Mouse (Mus musculus) intestine, embryonic 15.5 days (tissue): Measurements from ENCODE around the gene Cdc42bpa. TPM values are rescaled to one million over a fixed set of nuclear protein-coding genes. Genes with fewer than 3 reads are reported as not detected.
A peak's percentile ranks its signal among the peaks of the same experiment; 100 is the strongest.

Experiments used
- ATAC-seq: fragments of 200-750 bp; cut with Nextera tagmentation; 2 replicates; pipeline ENCODE4 v1.8.0; 2017; ENCODE audit warnings: moderate TSS enrichment, moderate library complexity
- H3K27ac ChIP-seq: fragments of 300-500 bp; sonication (generic); 2 replicates; pipeline ENCODE4 v1.5.1; 2015; ENCODE audit warnings: mild to moderate bottlenecking, inconsistent platforms
- H3K27me3 ChIP-seq: fragments of 300-500 bp; sonication (generic); replicated peaks from 2 replicates; pipeline ENCODE4 v1.6.1; 2015; ENCODE audit warnings: inconsistent platforms
- H3K36me3 ChIP-seq: fragments of 300-500 bp; sonication (generic); 2 replicates; pipeline ENCODE4 v1.6.1; 2015; ENCODE audit warnings: inconsistent platforms
- H3K4me1 ChIP-seq: fragments of 300-500 bp; sonication (generic); replicated peaks from 2 replicates; pipeline ENCODE4 v1.6.1; 2015; ENCODE audit warnings: inconsistent platforms
- H3K4me2 ChIP-seq: fragments of 300-500 bp; sonication (generic); replicated peaks from 2 replicates; pipeline ENCODE4 v1.6.1; 2015; ENCODE audit warnings: mild to moderate bottlenecking, inconsistent platforms
- H3K4me3 ChIP-seq: fragments of 300-500 bp; sonication (generic); replicated peaks from 2 replicates; pipeline ENCODE4 v1.5.1; 2015; ENCODE audit warnings: inconsistent platforms
- H3K9ac ChIP-seq: fragments of 300-500 bp; sonication (generic); 2 replicates; pipeline ENCODE4 v1.6.1; 2015; ENCODE audit warnings: inconsistent platforms
- H3K9me3 ChIP-seq: fragments of 300-500 bp; sonication (generic); 2 replicates; pipeline ENCODE4 v1.6.1; 2016; ENCODE audit warnings: inconsistent platforms
- WGBS: fragments of 180-500 bp; shearing (Covaris S2); methylation state at CpG from one replicate; pipeline ENCODE4 v1.1.7; 2015; 5-methylcytosine and 5-hydroxymethylcytosine counted together
- polyA plus RNA-seq: library from polyadenylated mRNA; unstranded; fragments of >200 nt; fragmentation: Nextera tagmentation; extraction: Ambion mirVana; gene quantifications from 2 replicates; pipeline ENCODE4 v1.2.1, GENCODE M21; 2015

Cdc42bpa gene
- polyA plus RNA-seq, 1 experiment from 2014 or later, result 12.4 TPM

DNA sequence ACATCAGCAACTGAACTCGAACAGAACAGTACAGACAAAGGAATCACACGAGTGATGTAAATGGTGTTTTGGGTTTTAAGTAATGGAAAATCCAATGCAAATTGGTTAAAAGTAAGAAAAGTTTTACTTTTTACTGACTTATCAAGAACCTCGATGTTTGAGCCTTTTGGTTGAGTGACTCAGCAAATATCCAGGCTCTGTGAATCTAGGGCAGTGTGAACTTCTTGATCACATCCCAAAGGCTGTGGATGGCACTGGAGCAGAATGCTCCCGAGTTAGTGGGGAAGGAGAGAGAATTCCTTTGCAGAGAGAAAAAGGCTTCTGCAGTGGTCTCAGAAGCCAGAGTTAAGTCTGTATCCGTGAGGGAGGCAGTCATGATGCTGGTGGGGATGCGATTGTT is 14.7 kb downstream of the Cdc42bpa start:
- ATAC-seq, result no peak
- no peaks in the 10 kb centered on the region for H3K4me1 ChIP-seq
- H3K36me3 ChIP-seq, result no peaks in the 10 kb centered on the region
- no peak overlapping the region for H3K4me2 ChIP-seq
- no peaks in the 10 kb centered on the region for H3K9me3 ChIP-seq
- H3K27ac ChIP-seq, result no peak overlapping the region
- H3K4me3 ChIP-seq, result no peak overlapping the region
- H3K27me3 ChIP-seq, result no peaks in the 10 kb centered on the region
- H3K9ac ChIP-seq, result no peak overlapping the region
- 80% methylated on average over 6 of the region's 6 CpGs for WGBS

DNA sequence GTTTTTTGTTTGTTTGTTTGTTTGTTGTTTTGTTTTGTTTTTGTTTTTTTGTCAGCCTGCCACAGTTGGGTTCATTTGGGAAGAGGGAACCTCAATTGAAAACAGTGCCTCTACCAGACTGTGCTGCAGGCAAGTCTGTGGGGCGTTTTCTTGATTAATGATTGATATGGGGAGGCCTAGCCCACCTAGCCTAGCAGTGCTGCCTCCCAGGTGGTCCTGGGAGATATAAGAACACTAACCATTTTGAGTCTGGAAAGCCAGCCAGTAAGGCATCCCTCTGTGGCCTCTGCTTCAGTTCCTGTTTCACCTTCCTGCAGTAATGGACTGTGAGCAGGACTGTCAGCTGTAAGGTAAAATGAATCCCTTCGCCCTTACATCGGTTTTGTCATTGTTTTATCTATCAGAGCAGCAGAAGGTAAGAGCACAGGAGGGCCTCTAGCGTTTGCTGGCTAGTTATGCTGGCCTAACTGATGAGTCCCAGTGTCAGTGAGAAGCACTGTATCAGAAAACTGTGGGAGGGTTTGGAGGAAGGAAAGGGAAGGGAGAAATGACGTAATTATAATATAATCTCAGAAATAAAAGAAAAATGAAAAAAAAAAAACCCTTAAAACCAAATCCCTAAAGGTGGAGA is 15.5 kb downstream of the Cdc42bpa start:
- no peak overlapping the region for H3K4me3 ChIP-seq
- no peaks in the 10 kb centered on the region for H3K9me3 ChIP-seq
- no peaks in the 10 kb centered on the region for H3K36me3 ChIP-seq
- no peak overlapping the region for H3K4me2 ChIP-seq
- no peak for ATAC-seq
- H3K27me3 ChIP-seq, result no peaks in the 10 kb centered on the region
- H3K4me1 ChIP-seq, result no peaks in the 10 kb centered on the region
- H3K27ac ChIP-seq, result no peak overlapping the region
- 59% methylated on average over 5 of the region's 5 CpGs for WGBS
- no peak overlapping the region for H3K9ac ChIP-seq

DNA sequence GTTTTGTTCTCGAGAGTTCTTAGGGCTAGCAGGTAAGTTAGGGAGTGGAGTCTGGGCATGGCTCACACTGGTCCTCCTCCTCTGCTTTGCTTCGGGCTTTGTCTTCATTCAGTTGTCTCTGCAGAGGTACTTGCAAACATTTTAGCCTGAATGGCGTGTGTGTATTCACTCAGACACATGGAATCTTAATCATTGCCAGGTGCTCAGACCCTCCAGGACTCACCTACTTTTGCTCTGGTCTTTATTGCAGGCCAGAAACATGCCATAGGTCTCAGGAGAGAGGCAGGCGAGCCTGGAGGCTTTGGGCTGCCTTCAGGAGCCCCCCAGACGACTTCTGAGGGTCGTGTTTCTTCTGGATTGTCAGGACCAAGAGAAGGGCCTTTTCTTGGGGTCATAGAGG is 17.2 kb downstream of the Cdc42bpa start:
- no peak overlapping the region for H3K9ac ChIP-seq
- no peak for ATAC-seq
- no peak overlapping the region for H3K4me3 ChIP-seq
- no peaks in the 10 kb centered on the region for H3K27me3 ChIP-seq
- no peak overlapping the region for H3K4me2 ChIP-seq
- no peak overlapping the region for H3K27ac ChIP-seq
- no peaks in the 10 kb centered on the region for H3K36me3 ChIP-seq
- 71% methylated on average over 6 of the region's 6 CpGs for WGBS
- H3K4me1 ChIP-seq, result no peaks in the 10 kb centered on the region
- H3K9me3 ChIP-seq, result no peaks in the 10 kb centered on the region

DNA sequence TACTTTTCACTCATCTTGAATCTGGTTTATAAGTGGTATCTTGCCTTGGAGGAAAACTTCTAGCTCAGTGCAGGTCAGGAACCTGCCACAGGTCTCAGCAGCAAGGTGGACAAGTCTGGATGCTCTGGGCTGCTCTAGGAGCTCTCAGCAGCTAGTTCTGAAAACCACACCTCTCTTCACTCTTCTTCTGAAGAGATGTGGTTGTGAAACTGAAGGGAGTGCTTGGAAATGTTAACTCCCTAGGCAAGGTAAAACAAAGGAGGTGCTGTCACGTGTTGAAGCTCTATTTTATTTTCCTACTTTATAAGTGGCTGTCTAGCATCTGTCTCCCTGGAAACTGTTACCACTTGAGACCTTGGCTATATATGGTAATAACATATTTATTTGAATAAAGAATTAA is 18.5 kb downstream of the Cdc42bpa start:
- no peaks in the 10 kb centered on the region for H3K36me3 ChIP-seq
- ATAC-seq, result no peak
- H3K9ac ChIP-seq, result no peak overlapping the region
- WGBS, result 51% methylated on average over 1 of the region's 1 CpGs
- H3K4me1 ChIP-seq, result no peaks in the 10 kb centered on the region
- no peak overlapping the region for H3K4me2 ChIP-seq
- H3K27me3 ChIP-seq, result no peaks in the 10 kb centered on the region
- H3K4me3 ChIP-seq, result no peak overlapping the region
- no peak overlapping the region for H3K27ac ChIP-seq
- no peaks in the 10 kb centered on the region for H3K9me3 ChIP-seq

DNA sequence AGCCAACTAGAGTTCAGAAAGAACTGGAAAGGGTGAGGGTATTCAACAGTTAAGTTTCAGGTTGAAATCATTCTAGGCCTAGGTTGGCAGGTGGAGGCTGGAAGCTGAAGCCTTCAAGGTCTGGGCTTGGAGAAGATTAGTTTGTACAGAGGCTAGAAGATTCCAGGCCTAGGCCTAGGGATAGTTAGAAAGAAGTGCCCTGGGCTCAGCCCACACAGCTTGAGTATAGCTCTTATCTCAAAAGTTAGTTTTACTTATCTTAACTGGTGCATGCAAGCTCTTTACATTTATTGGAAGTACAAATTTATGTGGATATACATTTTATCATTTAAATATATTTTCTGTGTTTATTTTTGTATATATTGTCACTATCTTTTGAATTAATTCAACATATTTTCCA is 21.4 kb downstream of the Cdc42bpa start:
- no peak overlapping the region for H3K9ac ChIP-seq
- no peaks in the 10 kb centered on the region for H3K27me3 ChIP-seq
- H3K9me3 ChIP-seq, result no peaks in the 10 kb centered on the region
- H3K4me3 ChIP-seq, result no peak overlapping the region
- no peak overlapping the region for H3K4me2 ChIP-seq
- no peaks in the 10 kb centered on the region for H3K36me3 ChIP-seq
- no peaks in the 10 kb centered on the region for H3K4me1 ChIP-seq
- H3K27ac ChIP-seq, result no peak overlapping the region
- ATAC-seq, result no peak

DNA sequence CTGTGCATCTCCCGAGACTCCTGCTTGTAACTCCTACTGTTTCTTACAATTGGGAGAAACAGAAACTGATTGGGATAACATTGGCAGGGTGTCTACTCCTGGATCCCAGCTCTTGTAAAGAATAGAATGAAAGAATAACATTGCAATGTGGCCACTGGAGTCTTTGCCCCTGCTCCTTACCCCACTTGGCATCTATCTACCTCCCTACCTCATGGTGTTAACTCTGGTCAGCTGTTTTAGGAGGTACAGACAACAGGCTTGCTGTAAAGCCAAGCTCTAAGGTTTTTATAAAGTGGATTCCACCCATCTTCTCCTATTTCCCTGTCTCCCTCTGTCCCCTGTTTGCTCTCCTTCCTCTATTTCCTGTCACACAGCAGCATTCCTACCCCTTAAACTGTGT is 21.9 kb downstream of the Cdc42bpa start:
- Histone ChIP-seq H3K27ac (no peak overlapping the region), H3K9ac (no peak overlapping the region), H3K4me3 (no peak overlapping the region), H3K27me3 (no peaks in the 10 kb centered on the region), H3K4me2 (no peak overlapping the region), H3K9me3 (no peaks in the 10 kb centered on the region), H3K36me3 (no peaks in the 10 kb centered on the region), H3K4me1 (no peaks in the 10 kb centered on the region)
- ATAC-seq, result no peak
- WGBS, result 79% methylated on average over 1 of the region's 1 CpGs

DNA sequence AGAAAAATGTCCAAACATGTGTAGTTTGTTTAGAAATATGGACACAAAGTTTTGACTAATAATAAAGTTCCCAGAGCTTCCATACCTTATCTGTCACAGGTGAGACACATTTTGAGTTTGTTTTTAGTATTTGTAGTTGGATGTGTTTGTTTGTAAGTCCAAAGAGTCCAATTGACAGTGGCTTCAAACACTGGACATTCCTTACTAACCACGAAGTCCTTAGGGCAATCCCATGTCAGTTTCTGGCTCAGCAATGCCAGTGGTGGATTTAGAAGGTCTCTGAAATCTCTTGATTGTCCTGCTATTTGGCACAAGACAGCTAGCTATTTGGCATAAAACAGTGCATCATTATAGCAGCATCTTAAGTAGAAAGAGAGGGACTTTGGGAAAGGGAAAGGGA is 22.7 kb downstream of the Cdc42bpa start:
- Histone ChIP-seq H3K27ac (no peak overlapping the region), H3K4me2 (no peak overlapping the region), H3K4me1 (no peaks in the 10 kb centered on the region), H3K4me3 (no peak overlapping the region), H3K27me3 (no peaks in the 10 kb centered on the region), H3K36me3 (no peaks in the 10 kb centered on the region), H3K9me3 (no peaks in the 10 kb centered on the region), H3K9ac (no peak overlapping the region)
- no peak for ATAC-seq
- WGBS, result 89% methylated on average over 1 of the region's 1 CpGs

DNA sequence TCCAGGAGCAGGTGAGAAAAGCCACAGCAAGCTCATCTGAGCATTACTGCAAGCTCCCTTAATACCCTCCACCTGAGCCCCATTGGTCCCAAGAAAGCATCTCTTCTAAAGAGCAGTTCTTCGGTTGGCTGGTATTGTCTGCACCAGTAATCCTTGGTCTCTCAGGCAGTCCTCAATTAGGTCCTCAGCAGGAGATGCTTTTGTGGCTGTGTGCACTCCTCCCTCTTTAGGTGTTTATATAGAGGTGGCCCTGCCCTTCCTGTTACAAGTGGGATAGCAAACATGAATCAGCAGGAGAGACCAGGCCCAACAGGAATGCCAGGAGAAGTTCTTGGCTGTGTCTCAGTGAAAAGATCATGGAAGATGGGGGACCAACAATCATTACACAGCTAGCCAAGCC is 23.9 kb downstream of the Cdc42bpa start:
- no peak overlapping the region for H3K4me2 ChIP-seq
- H3K9ac ChIP-seq, result no peak overlapping the region
- WGBS, result 88% methylated on average over 1 of the region's 1 CpGs
- H3K4me1 ChIP-seq, result no peaks in the 10 kb centered on the region
- no peaks in the 10 kb centered on the region for H3K9me3 ChIP-seq
- no peaks in the 10 kb centered on the region for H3K36me3 ChIP-seq
- H3K4me3 ChIP-seq, result no peak overlapping the region
- ATAC-seq, result no peak
- H3K27me3 ChIP-seq, result no peaks in the 10 kb centered on the region
- no peak overlapping the region for H3K27ac ChIP-seq

DNA sequence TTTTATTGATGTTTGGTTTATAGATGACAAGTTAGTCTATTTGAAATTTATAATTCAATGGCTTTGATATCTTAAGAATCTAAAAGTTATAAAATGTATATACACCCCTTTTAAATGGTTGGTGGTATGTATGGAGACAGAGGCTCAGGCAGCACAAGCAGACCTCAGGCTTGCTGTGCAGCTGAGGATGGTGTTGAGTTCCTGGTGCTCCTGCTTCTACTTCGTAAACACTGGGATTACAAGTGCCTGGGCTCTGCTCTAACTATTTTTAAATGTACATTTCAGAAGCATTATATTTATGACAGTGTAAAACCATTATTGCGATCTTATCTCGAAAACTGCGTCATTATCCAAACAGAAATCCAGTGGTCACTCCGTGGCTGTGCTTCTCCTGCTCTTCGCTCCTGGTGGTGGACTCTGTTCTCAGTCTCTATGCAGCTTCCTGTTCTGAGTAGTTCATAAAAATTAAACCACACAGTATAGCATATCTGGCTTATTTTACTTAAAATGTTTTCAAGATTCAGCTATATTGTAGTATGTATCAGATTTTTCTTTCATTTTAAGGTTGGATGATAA is 31.5 kb downstream of the Cdc42bpa start:
- no peaks in the 10 kb centered on the region for H3K4me1 ChIP-seq
- H3K36me3 ChIP-seq, result no peaks in the 10 kb centered on the region
- H3K9me3 ChIP-seq, result no peaks in the 10 kb centered on the region
- H3K27me3 ChIP-seq, result no peaks in the 10 kb centered on the region
- ATAC-seq, result peak; percentile 94
- 28% methylated on average over 6 of the region's 6 CpGs for WGBS
- H3K9ac ChIP-seq, result no peak overlapping the region
- H3K27ac ChIP-seq, result no peak overlapping the region
- no peak overlapping the region for H3K4me3 ChIP-seq
- no peak overlapping the region for H3K4me2 ChIP-seq

DNA sequence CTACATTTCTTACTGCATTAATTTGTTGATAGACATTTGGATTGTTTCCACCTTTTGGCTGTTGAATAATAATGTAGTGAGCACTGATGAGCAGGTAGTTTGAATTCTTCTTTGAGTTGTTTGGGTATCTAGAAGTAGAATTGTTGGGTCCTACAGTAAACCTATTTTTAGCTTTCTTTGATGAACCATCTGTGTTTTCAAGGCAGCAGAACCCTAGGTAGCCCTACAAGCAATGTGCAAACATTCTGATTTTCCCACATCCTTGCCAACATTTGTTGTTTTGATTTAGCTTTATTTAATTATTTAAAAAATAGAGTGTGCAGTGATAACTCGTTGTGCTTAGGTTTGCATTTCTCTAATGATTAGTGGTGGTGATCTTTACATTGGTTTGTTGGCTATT is 32.0 kb downstream of the Cdc42bpa start:
- no peaks in the 10 kb centered on the region for H3K4me1 ChIP-seq
- H3K9ac ChIP-seq, result no peak overlapping the region
- no peak for ATAC-seq
- H3K9me3 ChIP-seq, result no peaks in the 10 kb centered on the region
- WGBS, result 63% methylated on average over 1 of the region's 1 CpGs
- H3K27ac ChIP-seq, result no peak overlapping the region
- no peak overlapping the region for H3K4me2 ChIP-seq
- no peaks in the 10 kb centered on the region for H3K36me3 ChIP-seq
- H3K27me3 ChIP-seq, result no peaks in the 10 kb centered on the region
- H3K4me3 ChIP-seq, result no peak overlapping the region

DNA sequence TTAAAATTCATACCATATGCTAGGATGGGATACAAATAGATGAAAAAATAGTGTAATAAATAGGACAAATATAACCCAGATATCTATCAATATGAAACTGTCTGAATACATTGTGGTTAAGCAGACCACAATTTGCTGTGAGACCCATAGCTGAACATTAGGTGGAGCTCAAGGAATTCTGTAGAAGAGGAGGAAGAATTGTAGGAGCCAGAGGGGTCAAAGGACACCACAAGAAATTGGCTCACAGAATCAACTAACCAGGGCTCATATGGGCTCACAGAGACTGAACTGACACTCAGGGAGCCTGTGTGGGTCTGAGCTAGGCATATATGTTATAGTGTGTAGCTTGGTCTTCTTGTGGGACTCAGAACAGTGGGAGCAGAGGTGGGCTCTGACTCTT is 47.8 kb downstream of the Cdc42bpa start:
- no peak for ATAC-seq
- H3K4me3 ChIP-seq, result no peak overlapping the region
- H3K4me1 ChIP-seq, result no peaks in the 10 kb centered on the region
- no peaks in the 10 kb centered on the region for H3K27me3 ChIP-seq
- no peaks in the 10 kb centered on the region for H3K36me3 ChIP-seq
- H3K9ac ChIP-seq, result no peak overlapping the region
- H3K27ac ChIP-seq, result no peak overlapping the region
- no peak overlapping the region for H3K4me2 ChIP-seq
- H3K9me3 ChIP-seq, result no peaks in the 10 kb centered on the region

DNA sequence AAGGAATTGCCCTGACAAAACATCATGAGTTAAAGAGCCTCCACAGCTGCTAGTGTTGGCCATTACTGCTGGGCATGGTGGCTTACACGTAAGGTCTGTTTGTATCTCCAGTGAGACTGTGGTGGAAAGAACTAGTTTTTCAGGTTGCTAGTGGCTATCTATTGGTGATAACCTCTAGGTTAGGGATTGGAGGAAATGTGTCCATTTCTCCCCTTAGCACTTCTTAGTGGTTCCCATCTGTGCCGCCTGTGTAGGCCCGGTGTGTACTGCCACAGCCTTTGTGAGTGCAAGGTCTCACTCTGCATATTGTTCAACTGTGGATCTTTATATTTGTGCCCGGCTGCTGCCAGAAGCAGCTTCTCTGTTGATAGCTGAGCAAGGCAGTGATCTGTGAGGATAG is 53.2 kb downstream of the Cdc42bpa start:
- Histone ChIP-seq H3K4me2 (no peak overlapping the region), H3K9me3 (no peaks in the 10 kb centered on the region), H3K4me3 (no peak overlapping the region), H3K27me3 (no peaks in the 10 kb centered on the region), H3K9ac (no peak overlapping the region), H3K36me3 (no peaks in the 10 kb centered on the region), H3K27ac (no peak overlapping the region), H3K4me1 (no peaks in the 10 kb centered on the region)
- peak; percentile 76; the same call in 1 of the 2 replicates for ATAC-seq
- 68% methylated on average over 4 of the region's 4 CpGs for WGBS

DNA sequence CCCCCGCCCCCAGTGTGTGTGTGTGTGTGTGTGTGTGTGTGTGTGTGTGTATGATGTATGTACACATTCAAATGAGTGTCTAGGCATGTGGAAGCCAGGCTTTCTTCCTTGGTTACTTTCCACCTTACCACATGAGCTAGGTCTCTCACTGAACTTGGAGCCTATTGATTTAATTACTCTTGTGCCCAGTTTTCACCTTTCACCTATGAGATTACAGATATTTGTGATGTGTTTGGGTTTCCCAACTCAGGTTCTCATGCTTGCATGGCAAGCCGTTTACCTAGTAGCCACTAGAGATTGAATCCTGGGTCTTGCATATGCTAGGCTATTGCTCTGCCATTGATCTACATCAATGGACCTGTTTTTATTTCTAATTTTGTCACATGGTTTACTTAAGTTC is 57.9 kb downstream of the Cdc42bpa start:
- no peaks in the 10 kb centered on the region for H3K36me3 ChIP-seq
- H3K9ac ChIP-seq, result no peak overlapping the region
- ATAC-seq, result no peak
- no peaks in the 10 kb centered on the region for H3K9me3 ChIP-seq
- H3K4me2 ChIP-seq, result no peak overlapping the region
- no peak overlapping the region for H3K27ac ChIP-seq
- no peaks in the 10 kb centered on the region for H3K27me3 ChIP-seq
- no peak overlapping the region for H3K4me3 ChIP-seq
- 76% methylated on average over 2 of the region's 2 CpGs for WGBS
- H3K4me1 ChIP-seq, result no peaks in the 10 kb centered on the region
